Mouse (Mus musculus) lung, adult 2 months (tissue): ENCODE data around the gene Dtd1.

Experiments
- CTCF ChIP-seq: fragments of 200-500 bp; IDR thresholded peaks from 2 replicates; pipeline ENCODE4 v1.5.1; 2011; ENCODE audit warnings: mild to moderate bottlenecking, low read length, control low read depth; ENCODE audit not compliant: insufficient read depth
- POLR2A ChIP-seq: fragments of 200-500 bp; IDR thresholded peaks from 2 replicates; pipeline ENCODE4 v1.6.1; 2011; ENCODE audit warnings: low read depth, mild to moderate bottlenecking, control low read depth, low read length, borderline replicate concordance; ENCODE audit errors: extremely low read depth

- TF ChIP-seq CTCF: no peak
- no peak for TF ChIP-seq POLR2A
These were observed 50.3 kb downstream of the Dtd1 start for GRCm38 (mm10) chr2:144649960-144650359.
